Mouse (Mus musculus) thymus, adult 2 months (tissue): ENCODE results near the gene Mapk1.

ENCODE experiments used
- CTCF ChIP-seq: fragments of 200-500 bp; IDR thresholded peaks from 2 replicates; pipeline ENCODE4 v1.5.1; 2012; ENCODE audit warnings: mild to moderate bottlenecking, control low read depth, low read length, moderate library complexity, borderline replicate concordance; ENCODE audit not compliant: control insufficient read depth, poor library complexity, insufficient read depth; ENCODE audit errors: extremely low read depth
- POLR2A ChIP-seq: fragments of 200-500 bp; IDR thresholded peaks from 2 replicates; pipeline ENCODE4 v1.6.1; 2012; ENCODE audit warnings: mild to moderate bottlenecking, low read length, control low read depth, moderate library complexity; ENCODE audit not compliant: control insufficient read depth, poor library complexity, insufficient read depth; ENCODE audit errors: extremely low read depth

DNA sequence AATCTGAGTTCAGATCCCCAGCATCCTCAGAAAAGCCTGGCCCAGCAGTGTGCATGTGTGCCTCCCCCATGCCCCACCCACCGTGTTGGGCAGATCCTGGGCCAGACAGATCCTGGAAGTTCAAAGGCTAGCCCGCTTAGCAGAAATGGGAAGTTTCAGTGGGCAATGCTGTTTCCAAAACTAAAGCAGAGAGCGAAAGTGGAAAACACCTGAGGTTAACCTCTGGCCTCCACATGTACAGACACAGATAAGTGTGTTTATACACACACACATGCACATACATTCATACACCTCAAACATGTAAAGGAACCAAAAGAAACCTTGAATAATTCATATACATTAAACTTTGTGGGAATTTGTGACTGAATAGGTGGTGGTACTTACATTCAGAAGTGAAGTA lies 5.1 kb upstream of the Mapk1 start:
- no peak for TF ChIP-seq CTCF
- TF ChIP-seq POLR2A, result no peak
